In genomic region chr5:106296721-106297120, GRCm38 (mm10) we compare ENCODE assay signal across 20 mouse cellular contexts.
DNase-seq lines count a peak whose midpoint lies in the region; ATAC-seq and TF ChIP-seq lines count a peak whose summit lies in the region.
"Had no signal": no experiment of that assay in that cellular context is flagged by ENCODE, and none has a peak within 500 bp of the region (broad histone marks: within the 10 kb centered on the region; RNA-seq: fewer than 3 reads in every experiment).

No protein-coding gene starts in this region.

- peak; percentile 3 to 38 for DNase-seq in kidney, postnatal 25 days
- DNase-seq in R1 (ENCODE audit: low read depth, low spot score) = peak; percentile 50
- DNase-seq in lung, postnatal 0 days (ENCODE audit: low spot score) = peak; percentile 36
- no peak for DNase-seq in adrenal gland, postnatal 25 days
- DNase-seq: adrenal gland, postnatal 14 days; cerebellum, adult 2 months; layer of hippocampus, adult 9-11 months; right cerebral cortex, postnatal 4 days; thymus, postnatal 25 days had no signal

- TF ChIP-seq EP300 in ES-Bruce4 (IDR thresholded peaks at IDR 0.05; ENCODE audit: insufficient read depth, low read depth, low read length) = peak; percentile 66; the same call in 1 of the 2 replicates
- peak; percentile 18; the same call in 1 of the 2 replicates for TF ChIP-seq EP300 in lung, postnatal 0 days (IDR thresholded peaks at IDR 0.05)

- WGBS in kidney, embryonic 15.5 days = 28% methylated on average over 6 of the region's 6 CpGs
- 25% methylated on average over 6 of the region's 6 CpGs for WGBS in lung, postnatal 0 days

- ATAC-seq in kidney, embryonic 15.5 days (replicated peaks; ENCODE audit: low FRiP score) = no peak; the same call in 1 of the 2 replicates
- ATAC-seq in lung, postnatal 0 days = peak; percentile 41
- no peak for ATAC-seq in inflammation-experienced regulatory T-cells, adult 6 months
- ATAC-seq: forebrain, embryonic 14.5 days; hindbrain, embryonic 16.5 days had no signal

- 0 out of 2 replicates have a peak, but pooled peaks cover 5% of the 10 kb centered on the region for H3K27me3 ChIP-seq in kidney, embryonic 15.5 days
- no peaks in the 10 kb centered on the region for H3K27me3 ChIP-seq in ES-Bruce4 (ENCODE audit: control insufficient read depth, insufficient read depth, low read length, poor library complexity, severe bottlenecking)
- no peaks in the 10 kb centered on the region for H3K27me3 ChIP-seq in lung, postnatal 0 days (replicated peaks; ENCODE audit: insufficient read depth, low read length)
- H3K27me3 ChIP-seq: liver, embryonic 15.5 days; megakaryocyte, embryonic 14.5 days; neural tube, embryonic 15.5 days had no signal

- no peak for TF ChIP-seq POLR2A in ES-Bruce4 (IDR thresholded peaks at IDR 0.05; ENCODE audit: insufficient read depth, low read length)

- no peak overlapping the region for H3K4me2 ChIP-seq in kidney, embryonic 15.5 days
- no peak overlapping the region for H3K4me2 ChIP-seq in lung, postnatal 0 days (replicated peaks; ENCODE audit: low read depth, low read length)
- H3K4me2 ChIP-seq: heart, embryonic 11.5 days; limb, embryonic 12.5 days; liver, embryonic 15.5 days; neural tube, embryonic 15.5 days had no signal

- H3K27ac ChIP-seq in kidney, embryonic 15.5 days = no peak overlapping the region
- H3K27ac ChIP-seq in ES-Bruce4 (ENCODE audit: insufficient read depth, low read length) = no peak overlapping the region
- H3K27ac ChIP-seq in lung, postnatal 0 days (ENCODE audit: low read length) = no peak overlapping the region
- H3K27ac ChIP-seq: limb, embryonic 12.5 days; liver, embryonic 15.5 days; neural tube, embryonic 15.5 days had no signal

- H3K4me1 ChIP-seq in kidney, embryonic 15.5 days = peaks cover 17% of the 10 kb centered on the region; the same call in 1 of the 2 replicates
- H3K4me1 ChIP-seq in ES-Bruce4 (ENCODE audit: control insufficient read depth, insufficient read depth, low read length) = peaks cover 6% of the 10 kb centered on the region
- H3K4me1 ChIP-seq in lung, postnatal 0 days (ENCODE audit: insufficient read depth, low read depth, low read length) = no peaks in the 10 kb centered on the region; the same call in 1 of the 2 replicates
- H3K4me1 ChIP-seq: liver, embryonic 15.5 days; megakaryocyte, embryonic 14.5 days; neural tube, embryonic 15.5 days had no signal

- no peak overlapping the region for H3K4me3 ChIP-seq in kidney, embryonic 15.5 days (replicated peaks)
- H3K4me3 ChIP-seq in ES-Bruce4 (ENCODE audit: low read depth, low read length) = no peak overlapping the region
- no peak overlapping the region for H3K4me3 ChIP-seq in lung, postnatal 0 days (ENCODE audit: low read depth, low read length)
- H3K4me3 ChIP-seq: limb, embryonic 12.5 days; liver, embryonic 15.5 days; megakaryocyte, embryonic 14.5 days; myocyte; neural tube, embryonic 15.5 days had no signal

- H3K9me3 ChIP-seq in kidney, embryonic 15.5 days (replicated peaks) = no peaks in the 10 kb centered on the region
- H3K9me3 ChIP-seq in ES-Bruce4 (replicated peaks; ENCODE audit: control insufficient read depth, insufficient read depth, low read length, poor library complexity, severe bottlenecking) = no peaks in the 10 kb centered on the region
- no peaks in the 10 kb centered on the region for H3K9me3 ChIP-seq in lung, postnatal 0 days (ENCODE audit: low read length)
- H3K9me3 ChIP-seq: limb, embryonic 12.5 days; liver, embryonic 15.5 days; megakaryocyte, embryonic 14.5 days; neural tube, embryonic 15.5 days had no signal

- TF ChIP-seq CTCF in ES-Bruce4 (IDR thresholded peaks at IDR 0.05; ENCODE audit: low read depth, low read length) = no peak
- no peak for TF ChIP-seq CTCF in lung, postnatal 0 days (IDR thresholded peaks at IDR 0.05)

- H3K9ac ChIP-seq in kidney, embryonic 15.5 days = no peak overlapping the region
- no peak overlapping the region for H3K9ac ChIP-seq in ES-Bruce4 (ENCODE audit: low read depth, poor library complexity, severe bottlenecking)
- H3K9ac ChIP-seq in lung, postnatal 0 days (replicated peaks; ENCODE audit: low read depth) = no peak overlapping the region
- H3K9ac ChIP-seq: limb, embryonic 12.5 days; liver, embryonic 15.5 days; neural tube, embryonic 15.5 days had no signal

- H3K36me3 ChIP-seq in kidney, embryonic 15.5 days = no peaks in the 10 kb centered on the region
- H3K36me3 ChIP-seq in ES-Bruce4 (ENCODE audit: control insufficient read depth, insufficient read depth, low read length, poor library complexity, severe bottlenecking) = no peaks in the 10 kb centered on the region
- no peaks in the 10 kb centered on the region for H3K36me3 ChIP-seq in lung, postnatal 0 days (ENCODE audit: insufficient read depth, low read length)
- H3K36me3 ChIP-seq: limb, embryonic 12.5 days; liver, embryonic 15.5 days; neural tube, embryonic 15.5 days had no signal
